Mouse (Mus musculus) T-helper 2 cell (primary cell): ENCODE data around the gene Cwc15.

Experiments used
- in situ Hi-C: fragments of 300-600 bp; cut with MboI, MseI; formaldehyde crosslinking; loops from one replicate; pipeline ENCODE4 v1.15.1; 2025; ENCODE audit warnings: high pct_unique_total_duplicates

Cwc15 gene

GRCm38 (mm10) chr9:14547584-14548365 is 47.4 kb downstream of the Cwc15 start:
- in situ Hi-C loops: no loop called here

DNA sequence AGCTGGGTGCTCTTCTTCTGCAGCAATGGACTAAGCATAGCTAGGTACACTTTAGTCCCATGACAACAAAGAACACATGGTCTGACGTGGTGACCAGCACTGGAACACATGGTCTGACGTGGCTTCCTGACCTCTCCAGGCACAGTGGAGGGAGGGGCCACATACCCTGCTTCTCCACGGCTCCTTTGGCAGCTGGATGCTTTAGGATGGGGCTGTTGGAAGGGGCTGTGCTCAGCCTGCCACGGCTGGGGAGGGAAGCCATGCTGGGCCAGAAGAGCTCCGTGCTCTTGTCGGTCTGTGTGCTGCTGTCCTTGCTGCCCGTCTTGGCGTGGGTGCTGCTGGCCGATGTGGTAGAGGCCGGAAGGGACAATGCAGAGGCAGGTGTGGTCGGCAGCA is 47.9 kb downstream of the Cwc15 start:
- in situ Hi-C loops: no loop called here

DNA sequence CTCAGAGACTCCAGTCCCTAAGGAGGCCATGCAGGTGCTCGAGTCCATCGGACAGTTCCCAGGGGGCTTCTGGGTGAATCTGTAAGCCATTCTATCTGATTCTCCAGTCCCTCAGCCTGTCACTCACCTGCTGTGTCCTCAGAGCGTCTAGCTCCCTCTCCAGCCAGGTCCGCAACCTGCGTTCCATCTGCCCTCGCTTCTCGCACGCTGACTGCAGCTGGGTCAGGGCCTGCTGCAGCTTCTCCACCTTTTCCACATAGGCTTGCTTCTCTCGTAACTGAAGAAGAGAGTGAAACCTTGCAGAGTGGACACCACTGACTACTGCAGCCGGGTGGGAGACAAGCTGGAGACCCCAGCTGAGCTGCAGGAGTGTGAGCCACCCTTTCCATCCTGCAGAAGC is 57.9 kb downstream of the Cwc15 start:
- in situ Hi-C loops: loop anchor here (25.0 kb wide), 1 partner anchor 1804 kb away; no protein-coding TSS in a partner anchor

GRCm38 (mm10) chr9:14559430-14559829 is 59.0 kb downstream of the Cwc15 start:
- in situ Hi-C loops: loop anchor here (25.0 kb wide), 1 partner anchor 1803 kb away; no protein-coding TSS in a partner anchor

GRCm38 (mm10) chr9:14559996-14560395 is 59.6 kb downstream of the Cwc15 start:
- in situ Hi-C loops: loop anchor here (25.0 kb wide), 1 partner anchor 1802 kb away; no protein-coding TSS in a partner anchor
